Mouse (Mus musculus): ENCODE measurements around the gene Noc2l. TPM values are rescaled to one million over a fixed set of nuclear protein-coding genes. Genes with fewer than 3 reads are reported as not detected.

Noc2l gene
- 61.3 TPM for polyA plus RNA-seq (2012; fragmentation: generic; extraction: Trizol)

GRCm38 (mm10) chr4:156235808-156236533 lies at the start of gene Noc2l:
Gene Noc2l (plus strand): TSS chr4:156236010.
- Histone ChIP-seq H3ac (ENCODE audit: control insufficient read depth, insufficient read length) (peak within 1 kb of the TSS; percentile 66), H3K27me3 (ENCODE audit: control insufficient read depth, insufficient read depth, insufficient read length) (no peaks in the 10 kb centered on the region), H3K36me3 (ENCODE audit: control insufficient read depth, insufficient read depth) (peaks cover 9% of the 10 kb centered on the region), H3K4me2 (ENCODE audit: low read depth) (peak within 1 kb of the TSS; percentile 96), H3K4me3 (peak within 1 kb of the TSS; percentile 55), H3K79me2 (ENCODE audit: control insufficient read depth, insufficient read depth) (peaks cover 3% of the 10 kb centered on the region)
- TF ChIP-seq E2F4 (IDR thresholded peaks at IDR 0.05; ENCODE audit: insufficient read depth) (peak; percentile 1), MAX (IDR thresholded peaks at IDR 0.05; ENCODE audit: low read depth) (no peak), REST (IDR thresholded peaks at IDR 0.05; ENCODE audit: insufficient read depth, insufficient read length) (no peak), TCF12 (IDR thresholded peaks at IDR 0.05; ENCODE audit: insufficient read depth, poor library complexity, severe bottlenecking) (no peak), CEBPB (IDR thresholded peaks at IDR 0.05; ENCODE audit: insufficient read depth, poor library complexity, severe bottlenecking) (no peak), USF1 (IDR thresholded peaks at IDR 0.05; ENCODE audit: low read depth) (no peak), POLR2A (IDR thresholded peaks at IDR 0.05; ENCODE audit: insufficient read length, low read depth) (peak; percentile 91), MYOG (IDR thresholded peaks at IDR 0.05; ENCODE audit: control insufficient read depth in 1 of 3, insufficient read depth in 1 of 3, insufficient read length in 2 of 3, low read depth in 2 of 3) (peak in 1 of 3 experiments; percentile 19), MYOD1 (IDR thresholded peaks at IDR 0.05; ENCODE audit: control insufficient read depth in 1 of 3, insufficient read length in 2 of 3, low read depth in 2 of 3) (no peak), TCF3 (IDR thresholded peaks at IDR 0.05; ENCODE audit: insufficient read length, low read depth) (peak; percentile 31), POLR2AphosphoS2 (IDR thresholded peaks at IDR 0.05; ENCODE audit: insufficient read length, low read depth) (peak; percentile 83)

DNA sequence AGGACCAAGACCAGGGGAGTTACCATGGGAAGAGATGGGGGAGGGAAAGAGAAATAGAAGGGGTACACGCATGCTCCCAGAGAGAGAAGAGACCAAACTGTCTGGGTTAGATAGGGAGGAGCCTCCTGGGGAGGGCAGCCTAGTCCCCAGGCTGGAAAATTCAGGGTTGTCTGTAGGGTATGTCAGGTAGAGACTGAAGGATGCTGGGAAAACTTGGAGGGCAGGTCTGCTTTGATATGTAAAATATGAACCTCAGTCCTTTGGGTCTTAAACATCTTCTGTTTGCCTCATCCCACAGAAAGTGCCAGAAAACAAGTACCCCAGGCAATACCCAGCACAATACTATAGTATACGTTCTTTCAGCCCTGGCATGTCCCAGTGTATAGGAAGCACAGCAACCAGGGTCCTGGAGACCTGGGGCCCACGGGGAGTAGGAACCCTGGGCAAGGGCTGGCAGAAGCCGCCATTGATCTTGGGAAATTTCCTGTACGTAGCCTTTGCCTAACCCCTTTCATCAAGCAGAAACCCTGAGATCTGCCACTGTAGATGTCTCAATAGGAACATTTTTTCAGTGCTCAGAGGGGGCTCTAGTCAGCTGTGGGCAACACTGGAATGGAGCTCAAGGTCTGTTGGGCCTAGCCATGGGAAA lies 47.5 kb upstream of the Noc2l start:
- Histone ChIP-seq H3K4me3 (no peak overlapping the region), H3K4me2 (ENCODE audit: low read depth) (no peak overlapping the region), H3ac (ENCODE audit: control insufficient read depth, insufficient read length) (no peak overlapping the region), H3K79me2 (ENCODE audit: control insufficient read depth, insufficient read depth) (no peaks in the 10 kb centered on the region), H3K36me3 (ENCODE audit: control insufficient read depth, insufficient read depth) (no peaks in the 10 kb centered on the region), H3K27me3 (ENCODE audit: control insufficient read depth, insufficient read depth, insufficient read length) (no peaks in the 10 kb centered on the region)
- TF ChIP-seq MYOG (IDR thresholded peaks at IDR 0.05; ENCODE audit: control insufficient read depth in 1 of 3, insufficient read depth in 1 of 3, insufficient read length in 2 of 3, low read depth in 2 of 3) = no peak
- TF ChIP-seq TCF3 (IDR thresholded peaks at IDR 0.05; ENCODE audit: insufficient read length, low read depth) = no peak
- no peak for TF ChIP-seq CEBPB (IDR thresholded peaks at IDR 0.05; ENCODE audit: insufficient read depth, poor library complexity, severe bottlenecking)
- no peak for TF ChIP-seq POLR2A (IDR thresholded peaks at IDR 0.05; ENCODE audit: insufficient read length, low read depth)
- no peak for TF ChIP-seq POLR2AphosphoS2 (IDR thresholded peaks at IDR 0.05; ENCODE audit: insufficient read length, low read depth)
- TF ChIP-seq TCF12 (IDR thresholded peaks at IDR 0.05; ENCODE audit: insufficient read depth, poor library complexity, severe bottlenecking) = no peak
- no peak for TF ChIP-seq MYOD1 (IDR thresholded peaks at IDR 0.05; ENCODE audit: control insufficient read depth in 1 of 3, insufficient read length in 2 of 3, low read depth in 2 of 3)
- no peak for TF ChIP-seq SRF (IDR thresholded peaks at IDR 0.05; ENCODE audit: control insufficient read depth, insufficient read length, low read depth)
- TF ChIP-seq REST (IDR thresholded peaks at IDR 0.05; ENCODE audit: insufficient read depth, insufficient read length) = no peak
- TF ChIP-seq E2F4 (IDR thresholded peaks at IDR 0.05; ENCODE audit: insufficient read depth) = no peak
- no peak for TF ChIP-seq MAX (IDR thresholded peaks at IDR 0.05; ENCODE audit: low read depth)
- no peak for TF ChIP-seq USF1 (IDR thresholded peaks at IDR 0.05; ENCODE audit: low read depth)

GRCm38 (mm10) chr4:156188811-156189323 lies 46.9 kb upstream of the Noc2l start:
- Histone ChIP-seq H3K36me3 (ENCODE audit: control insufficient read depth, insufficient read depth) (no peaks in the 10 kb centered on the region), H3K4me3 (no peak overlapping the region), H3K27me3 (ENCODE audit: control insufficient read depth, insufficient read depth, insufficient read length) (no peaks in the 10 kb centered on the region), H3ac (ENCODE audit: control insufficient read depth, insufficient read length) (no peak overlapping the region), H3K4me2 (ENCODE audit: low read depth) (no peak overlapping the region), H3K79me2 (ENCODE audit: control insufficient read depth, insufficient read depth) (no peaks in the 10 kb centered on the region)
- TF ChIP-seq POLR2AphosphoS2 (IDR thresholded peaks at IDR 0.05; ENCODE audit: insufficient read length, low read depth) (no peak), POLR2A (IDR thresholded peaks at IDR 0.05; ENCODE audit: insufficient read length, low read depth) (no peak), MAX (IDR thresholded peaks at IDR 0.05; ENCODE audit: low read depth) (no peak), TCF3 (IDR thresholded peaks at IDR 0.05; ENCODE audit: insufficient read length, low read depth) (no peak), MYOG (IDR thresholded peaks at IDR 0.05; ENCODE audit: control insufficient read depth in 1 of 3, insufficient read depth in 1 of 3, insufficient read length in 2 of 3, low read depth in 2 of 3) (no peak), REST (IDR thresholded peaks at IDR 0.05; ENCODE audit: insufficient read depth, insufficient read length) (no peak), E2F4 (IDR thresholded peaks at IDR 0.05; ENCODE audit: insufficient read depth) (no peak), MYOD1 (IDR thresholded peaks at IDR 0.05; ENCODE audit: control insufficient read depth in 1 of 3, insufficient read length in 2 of 3, low read depth in 2 of 3) (no peak)

GRCm38 (mm10) chr4:156192421-156193199 lies 43.2 kb upstream of the Noc2l start:
- Histone ChIP-seq H3ac (ENCODE audit: control insufficient read depth, insufficient read length) (no peak overlapping the region), H3K36me3 (ENCODE audit: control insufficient read depth, insufficient read depth) (no peaks in the 10 kb centered on the region), H3K27me3 (ENCODE audit: control insufficient read depth, insufficient read depth, insufficient read length) (no peaks in the 10 kb centered on the region), H3K79me2 (ENCODE audit: control insufficient read depth, insufficient read depth) (no peaks in the 10 kb centered on the region), H3K4me3 (no peak overlapping the region), H3K4me2 (ENCODE audit: low read depth) (no peak overlapping the region)
- TF ChIP-seq MYOD1 (IDR thresholded peaks at IDR 0.05; ENCODE audit: control insufficient read depth in 1 of 3, insufficient read length in 2 of 3, low read depth in 2 of 3) (no peak), MYOG (IDR thresholded peaks at IDR 0.05; ENCODE audit: control insufficient read depth in 1 of 3, insufficient read depth in 1 of 3, insufficient read length in 2 of 3, low read depth in 2 of 3) (no peak), CEBPB (IDR thresholded peaks at IDR 0.05; ENCODE audit: insufficient read depth, poor library complexity, severe bottlenecking) (no peak), E2F4 (IDR thresholded peaks at IDR 0.05; ENCODE audit: insufficient read depth) (no peak), TCF12 (IDR thresholded peaks at IDR 0.05; ENCODE audit: insufficient read depth, poor library complexity, severe bottlenecking) (no peak), USF1 (IDR thresholded peaks at IDR 0.05; ENCODE audit: low read depth) (no peak), REST (IDR thresholded peaks at IDR 0.05; ENCODE audit: insufficient read depth, insufficient read length) (no peak), POLR2AphosphoS2 (IDR thresholded peaks at IDR 0.05; ENCODE audit: insufficient read length, low read depth) (no peak), MAX (IDR thresholded peaks at IDR 0.05; ENCODE audit: low read depth) (no peak), TCF3 (IDR thresholded peaks at IDR 0.05; ENCODE audit: insufficient read length, low read depth) (no peak), SRF (IDR thresholded peaks at IDR 0.05; ENCODE audit: control insufficient read depth, insufficient read length, low read depth) (no peak), POLR2A (IDR thresholded peaks at IDR 0.05; ENCODE audit: insufficient read length, low read depth) (no peak)
